Mouse (Mus musculus) embryonic facial prominence, embryonic 11.5 days (tissue): Measurements from ENCODE around the gene Tnni1. TPM values are rescaled to one million over a fixed set of nuclear protein-coding genes. Genes with fewer than 3 reads are reported as not detected.

Experiments
- ATAC-seq: fragments of 200-750 bp; cut with Nextera tagmentation; replicated peaks from 2 replicates; pipeline ENCODE4 v1.8.0; 2017; ENCODE audit warnings: low read depth; ENCODE audit not compliant: insufficient number of reproducible peaks, low FRiP score, low TSS enrichment
- DNase-seq: peaks from one replicate; pipeline ENCODE4 v3.0.0-alpha.2; 2015; ENCODE audit warnings: low spot score
- H3K27ac ChIP-seq: fragments of 300-500 bp; sonication (generic); replicated peaks from 2 replicates; pipeline ENCODE4 v1.5.1; 2014; ENCODE audit warnings: mild to moderate bottlenecking, low read depth, low read length, control low read depth
- H3K27me3 ChIP-seq: fragments of 300-500 bp; sonication (generic); 2 replicates; pipeline ENCODE4 v1.6.1; 2014; ENCODE audit warnings: mild to moderate bottlenecking, low read length, moderate library complexity, mixed read lengths; ENCODE audit not compliant: control insufficient read depth, insufficient read depth
- H3K36me3 ChIP-seq: fragments of 300-500 bp; sonication (generic); replicated peaks from 2 replicates; pipeline ENCODE4 v1.6.1; 2014; ENCODE audit warnings: low read depth, mild to moderate bottlenecking, low read length, moderate library complexity, mixed read lengths; ENCODE audit not compliant: control insufficient read depth, insufficient read depth
- H3K4me1 ChIP-seq: fragments of 300-500 bp; sonication (generic); 2 replicates; pipeline ENCODE4 v1.6.1; 2014; ENCODE audit warnings: low read length, mixed read lengths; ENCODE audit not compliant: control insufficient read depth, insufficient read depth
- H3K4me2 ChIP-seq: fragments of 300-500 bp; sonication (generic); 2 replicates; pipeline ENCODE4 v1.6.1; 2014; ENCODE audit warnings: low read depth, mild to moderate bottlenecking, control low read depth, low read length, moderate library complexity
- H3K4me3 ChIP-seq: fragments of 300-500 bp; sonication (generic); 2 replicates; pipeline ENCODE4 v1.5.1; 2014; ENCODE audit warnings: low read depth, low read length, control low read depth
- H3K9ac ChIP-seq: fragments of 300-500 bp; sonication (generic); replicated peaks from 2 replicates; pipeline ENCODE4 v1.6.1; 2014; ENCODE audit warnings: mild to moderate bottlenecking, control low read depth, low read length
- H3K9me3 ChIP-seq: fragments of 300-500 bp; sonication (generic); replicated peaks from 2 replicates; pipeline ENCODE4 v1.6.1; 2016; ENCODE audit warnings: mild to moderate bottlenecking, low read length, inconsistent platforms, mixed read lengths; ENCODE audit not compliant: control insufficient read depth
- WGBS: fragments of 180-500 bp; shearing (Covaris S2); extraction: QIAGEN DNeasy Blood & Tissue Kit; methylation state at CpG from one replicate; pipeline ENCODE4 v1.1.7; 2014; 5-methylcytosine and 5-hydroxymethylcytosine counted together
- polyA plus RNA-seq: library from polyadenylated mRNA; unstranded; fragments of >200 nt; fragmentation: Nextera tagmentation; extraction: Ambion mirVana; gene quantifications from 2 replicates; pipeline ENCODE4 v1.2.1, GENCODE M21; 2014

Gene Tnni1
- polyA plus RNA-seq, 1 experiment from 2014 or later, result 19.1 TPM

- ATAC-seq, result no peak
- Histone ChIP-seq H3K9me3 (no peaks in the 10 kb centered on the region), H3K4me2 (no peak overlapping the region), H3K36me3 (no peaks in the 10 kb centered on the region), H3K27me3 (peaks cover 16% of the 10 kb centered on the region), H3K4me1 (0 out of 2 replicates have a peak, but pooled peaks cover 6% of the 10 kb centered on the region), H3K27ac (no peak overlapping the region), H3K9ac (no peak overlapping the region), H3K4me3 (no peak overlapping the region)
- 74% methylated on average over 5 of the region's 5 CpGs for WGBS
- no peak for DNase-seq
Observed at GRCm38 (mm10) chr1:135813687-135814395, 34.6 kb downstream of the Tnni1 start.

- 0 out of 2 replicates have a peak, but pooled peaks cover 6% of the 10 kb centered on the region for H3K4me1 ChIP-seq
- H3K27ac ChIP-seq, result no peak overlapping the region
- ATAC-seq, result no peak
- no peak overlapping the region for H3K4me3 ChIP-seq
- H3K9me3 ChIP-seq, result no peaks in the 10 kb centered on the region
- DNase-seq, result no peak
- H3K4me2 ChIP-seq, result no peak overlapping the region
- 88% methylated on average over 5 of the region's 5 CpGs for WGBS
- no peak overlapping the region for H3K9ac ChIP-seq
- H3K27me3 ChIP-seq, result peaks cover 23% of the 10 kb centered on the region
- H3K36me3 ChIP-seq, result no peaks in the 10 kb centered on the region
Observed at GRCm38 (mm10) chr1:135814531-135814930, 35.3 kb downstream of the Tnni1 start.

- Histone ChIP-seq H3K4me1 (0 out of 2 replicates have a peak, but pooled peaks cover 6% of the 10 kb centered on the region), H3K4me2 (no peak overlapping the region), H3K9me3 (no peaks in the 10 kb centered on the region), H3K27me3 (peaks cover 31% of the 10 kb centered on the region), H3K27ac (no peak overlapping the region), H3K36me3 (no peaks in the 10 kb centered on the region), H3K4me3 (no peak overlapping the region), H3K9ac (no peak overlapping the region)
- WGBS, result 48% methylated on average over 4 of the region's 4 CpGs
- ATAC-seq (no peak), DNase-seq (no peak)
Observed at GRCm38 (mm10) chr1:135817595-135817994, 38.4 kb downstream of the Tnni1 start.

GRCm38 (mm10) chr1:135818481-135819086 is 39.4 kb downstream of the Tnni1 start, which contains the start of gene Lad1:
Gene Lad1, plus strand, starts transcription at chr1:135818598.
- WGBS, result under 1% methylated on average over 60 of the region's 63 CpGs

GRCm38 (mm10) chr1:135820071-135820470 is 40.8 kb downstream of the Tnni1 start:
- H3K9ac ChIP-seq, result no peak overlapping the region
- ATAC-seq (no peak), DNase-seq (no peak)
- peaks cover 28% of the 10 kb centered on the region for H3K27me3 ChIP-seq
- WGBS, result 80% methylated on average over 10 of the region's 10 CpGs
- H3K4me1 ChIP-seq, result 0 out of 2 replicates have a peak, but pooled peaks cover 6% of the 10 kb centered on the region
- H3K4me2 ChIP-seq, result no peak overlapping the region
- no peaks in the 10 kb centered on the region for H3K36me3 ChIP-seq
- H3K27ac ChIP-seq, result no peak overlapping the region
- H3K9me3 ChIP-seq, result no peaks in the 10 kb centered on the region
- H3K4me3 ChIP-seq, result no peak overlapping the region

More at GRCm38 (mm10) chr1:135818481-135819086, 39.4 kb downstream of the Tnni1 start, which contains the start of gene Lad1:
- DNase-seq, result peak; percentile 54
- Histone ChIP-seq H3K4me3 (peak within 1 kb of the TSS; percentile 57), H3K27me3 (peaks cover 31% of the 10 kb centered on the region), H3K36me3 (no peaks in the 10 kb centered on the region), H3K9ac (peak within 1 kb of the TSS; percentile 67), H3K9me3 (no peaks in the 10 kb centered on the region), H3K4me1 (0 out of 2 replicates have a peak, but pooled peaks cover 6% of the 10 kb centered on the region), H3K4me2 (peak within 1 kb of the TSS; percentile 99), H3K27ac (no peak within 1 kb of the TSS)
- peak; percentile 58 for ATAC-seq

- no peak overlapping the region for H3K9ac ChIP-seq
- 82% methylated on average over 16 of the region's 16 CpGs for WGBS
- peaks cover 28% of the 10 kb centered on the region for H3K27me3 ChIP-seq
- H3K9me3 ChIP-seq, result no peaks in the 10 kb centered on the region
- H3K4me3 ChIP-seq, result no peak overlapping the region
- H3K27ac ChIP-seq, result no peak overlapping the region
- no peak overlapping the region for H3K4me2 ChIP-seq
- ATAC-seq, result no peak
- DNase-seq, result no peak
- H3K4me1 ChIP-seq, result 0 out of 2 replicates have a peak, but pooled peaks cover 6% of the 10 kb centered on the region
- H3K36me3 ChIP-seq, result no peaks in the 10 kb centered on the region
Observed at GRCm38 (mm10) chr1:135820736-135821364, 41.6 kb downstream of the Tnni1 start.

- WGBS, result 80% methylated on average over 7 of the region's 7 CpGs
- no peak for DNase-seq
- no peak for ATAC-seq
- Histone ChIP-seq H3K36me3 (no peaks in the 10 kb centered on the region), H3K27ac (no peak overlapping the region), H3K4me1 (0 out of 2 replicates have a peak, but pooled peaks cover 6% of the 10 kb centered on the region), H3K4me3 (no peak overlapping the region), H3K4me2 (no peak overlapping the region), H3K27me3 (peaks cover 28% of the 10 kb centered on the region), H3K9me3 (no peaks in the 10 kb centered on the region), H3K9ac (no peak overlapping the region)
Observed at GRCm38 (mm10) chr1:135821780-135822179, 42.5 kb downstream of the Tnni1 start.
